Mouse (Mus musculus): Measurements from ENCODE around the gene Gpc6. TPM values are rescaled to one million over a fixed set of nuclear protein-coding genes. Genes with fewer than 3 reads are reported as not detected.

Gpc6 gene
- total RNA-seq, 4 experiments from 2014 or later = 10.0 to 12.9 (median 10.9) TPM

DNA sequence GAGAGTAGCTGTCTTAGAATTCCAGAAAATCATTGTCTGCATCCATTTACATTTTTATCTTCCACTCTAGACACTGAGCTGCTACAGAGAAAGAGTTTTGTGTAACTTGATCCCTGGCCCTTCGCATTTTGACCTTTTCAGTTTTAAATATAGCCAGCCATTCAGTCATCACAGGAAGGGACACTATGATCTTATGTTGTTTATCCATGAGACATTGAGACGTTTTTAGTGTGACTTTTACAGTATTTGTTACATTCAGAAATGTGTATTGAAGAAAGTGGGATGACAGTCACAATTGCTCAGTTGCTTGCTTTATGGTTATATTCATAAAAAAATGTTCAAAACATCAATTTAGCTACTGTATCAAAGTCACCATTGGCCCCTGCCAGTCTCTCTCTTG is 130.0 kb downstream of the Gpc6 start:
- no peak for DNase-seq (ENCODE audit: low spot score in 2 of 2)

DNA sequence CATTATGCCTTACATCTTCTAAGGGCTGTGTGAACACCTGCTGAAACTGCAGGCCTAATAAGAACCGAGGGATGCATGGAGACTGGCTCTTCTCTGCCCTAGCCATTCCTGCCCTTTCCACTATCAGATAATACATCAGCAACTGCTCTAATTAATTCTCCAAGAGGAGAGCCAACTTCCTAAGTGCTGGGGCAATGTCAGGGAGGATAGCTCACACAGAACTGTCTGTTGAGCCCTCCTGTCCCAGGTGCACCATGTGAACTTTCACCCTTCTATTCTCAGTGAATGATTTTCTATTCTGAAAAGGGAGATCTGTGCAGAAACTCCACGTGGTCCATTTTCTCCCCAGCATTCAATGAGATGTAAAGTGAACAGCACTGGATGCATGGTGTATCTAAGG is 136.0 kb downstream of the Gpc6 start:
- no peak for DNase-seq (ENCODE audit: low spot score in 2 of 2)

DNA sequence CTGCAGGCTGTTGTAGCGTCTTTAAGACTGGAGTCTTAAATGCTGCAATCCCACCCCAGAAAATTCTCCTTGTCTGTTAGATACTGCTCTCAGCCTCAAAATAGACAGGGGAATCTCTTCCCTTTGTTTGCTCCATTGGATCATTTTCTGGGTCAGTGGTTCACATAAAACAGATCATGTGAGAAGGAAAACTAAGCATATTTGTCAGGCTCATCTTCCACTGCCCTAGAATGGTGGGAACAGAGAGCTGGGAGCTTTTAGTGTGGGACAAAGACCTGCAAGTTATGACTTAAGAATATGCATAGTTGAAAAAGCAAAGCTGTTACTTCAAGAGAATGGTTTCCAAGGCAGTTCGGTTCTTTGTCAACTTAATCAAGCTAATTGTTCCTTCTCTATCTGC is 136.4 kb downstream of the Gpc6 start:
- no peak for DNase-seq (ENCODE audit: low spot score in 2 of 2)

DNA sequence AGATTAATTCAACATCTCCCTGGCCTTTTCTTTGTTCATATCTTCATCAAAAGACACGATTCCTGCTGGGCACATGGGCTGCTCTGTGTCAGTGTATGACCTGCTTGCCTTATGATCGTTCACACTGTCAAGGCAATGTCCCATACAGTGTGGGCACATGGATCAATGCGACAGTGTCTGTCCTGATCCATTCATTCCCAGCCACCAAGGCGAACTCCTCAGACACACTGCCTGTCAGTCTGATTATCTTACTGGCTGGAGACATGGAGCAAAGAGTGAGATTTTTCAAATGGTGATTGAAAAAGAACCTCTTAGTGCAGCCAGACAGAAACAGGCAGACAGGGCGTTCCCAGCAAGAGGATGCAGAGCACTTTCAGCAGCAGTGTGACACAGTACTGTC is 143.1 kb downstream of the Gpc6 start:
- no peak for DNase-seq (ENCODE audit: low spot score in 2 of 2)

DNA sequence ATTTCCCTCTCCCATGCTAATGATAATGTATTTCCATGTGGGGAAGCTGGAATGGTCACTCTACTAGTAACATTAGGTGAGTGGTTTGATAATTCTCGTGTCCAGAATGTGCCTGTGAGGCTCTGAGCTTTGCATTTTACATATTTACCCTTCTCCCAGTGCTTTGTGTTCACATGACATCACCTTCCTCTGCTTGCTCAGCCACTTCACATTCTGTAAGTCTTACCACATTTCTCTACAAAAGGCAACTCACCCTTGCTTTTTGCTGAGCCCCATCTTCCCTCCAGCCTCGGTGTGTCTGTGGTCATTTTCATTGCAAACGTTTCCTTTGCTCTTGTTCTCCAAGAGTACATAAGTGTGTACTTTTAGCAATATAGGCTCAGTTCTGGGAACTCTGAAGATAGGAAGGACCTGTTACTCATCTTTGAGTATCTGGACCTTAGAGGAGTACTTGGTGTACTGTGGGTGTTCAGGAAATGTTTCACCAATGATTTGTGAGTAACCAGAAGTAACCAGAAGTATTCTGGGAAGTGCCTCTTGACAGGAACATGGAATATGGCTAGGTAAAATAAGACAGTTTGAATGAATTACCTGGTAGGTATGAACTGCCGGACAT is 145.5 kb downstream of the Gpc6 start:
- no peak for DNase-seq (ENCODE audit: low spot score in 2 of 2)

DNA sequence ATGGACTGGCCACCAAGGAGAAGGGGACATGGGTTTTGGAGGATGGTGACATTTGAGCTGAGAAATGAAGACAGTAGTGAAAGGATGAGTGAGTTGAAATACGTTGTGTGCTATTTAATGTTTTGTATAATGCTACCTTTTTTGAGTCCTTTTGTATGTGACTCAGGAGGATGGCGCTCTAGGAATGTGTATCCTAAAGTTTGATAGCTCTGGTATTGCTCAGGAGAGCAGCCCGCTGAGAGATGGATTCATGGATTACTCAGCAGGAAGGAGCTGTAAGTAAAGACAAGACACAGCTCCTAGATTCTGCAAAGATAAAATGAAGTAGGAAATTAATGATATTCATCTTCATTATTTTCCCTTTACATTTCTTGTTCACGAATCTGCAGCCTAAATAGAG is 168.5 kb downstream of the Gpc6 start:
- no peak for DNase-seq (ENCODE audit: low spot score in 2 of 2)

DNA sequence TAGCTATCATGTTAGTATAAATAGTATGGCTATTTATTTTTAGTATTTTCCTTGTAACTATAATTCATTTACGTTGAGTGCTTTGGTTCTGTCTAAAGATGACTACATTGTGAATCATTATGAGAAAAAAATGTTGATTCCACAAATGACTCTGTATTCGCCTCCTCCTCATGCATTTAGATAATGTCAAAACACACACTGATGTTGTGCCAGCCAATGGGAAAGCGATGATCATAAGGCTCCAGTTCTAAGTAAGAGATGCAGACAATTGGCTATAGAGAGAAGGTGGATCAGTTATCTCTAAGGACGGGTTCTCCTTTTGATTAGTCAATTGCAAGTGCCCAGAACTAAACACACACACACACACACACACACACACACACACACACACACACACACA is 181.8 kb downstream of the Gpc6 start:
- DNase-seq (ENCODE audit: low spot score in 2 of 2) = no peak

DNA sequence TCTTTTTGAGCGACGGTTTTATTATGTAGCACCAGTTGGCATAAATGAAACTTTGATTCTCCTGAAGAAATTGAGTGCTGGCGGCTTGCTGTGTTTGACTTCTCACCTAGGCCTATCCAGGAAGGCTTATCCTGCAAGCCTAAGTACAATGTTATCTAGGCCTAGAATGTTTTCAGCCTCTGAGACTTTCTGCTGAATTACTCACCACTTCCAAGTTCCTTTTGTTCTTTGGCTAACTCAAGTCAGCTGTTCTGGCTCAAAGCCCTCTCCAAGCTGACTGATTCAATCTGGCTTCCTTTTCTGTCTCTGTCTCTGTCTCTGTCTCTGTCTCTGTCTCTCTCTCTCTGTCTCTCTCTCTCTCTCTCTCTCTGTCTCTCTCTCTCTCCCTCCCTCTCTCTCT is 188.0 kb downstream of the Gpc6 start:
- no peak for DNase-seq (ENCODE audit: low spot score in 2 of 2)

DNA sequence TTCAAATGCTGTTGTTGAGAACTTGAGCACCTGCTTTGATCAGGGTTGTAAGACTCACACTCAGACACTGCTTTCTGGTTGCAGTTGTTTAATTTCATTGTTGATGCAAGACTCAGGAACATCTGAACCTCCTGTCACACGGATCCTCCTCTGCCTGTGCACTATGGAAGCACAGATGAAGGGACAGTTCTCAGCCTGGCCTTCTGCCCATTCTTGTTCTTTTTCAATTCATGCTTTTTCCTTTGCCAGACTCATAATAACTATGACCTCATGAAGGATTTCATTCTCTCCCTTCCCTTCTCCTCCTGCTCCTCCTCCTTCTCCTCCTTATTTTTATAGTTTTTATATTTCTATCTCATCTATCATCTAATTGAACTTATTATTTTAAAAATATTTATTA is 196.9 kb downstream of the Gpc6 start:
- DNase-seq (ENCODE audit: low spot score in 2 of 2) = no peak

DNA sequence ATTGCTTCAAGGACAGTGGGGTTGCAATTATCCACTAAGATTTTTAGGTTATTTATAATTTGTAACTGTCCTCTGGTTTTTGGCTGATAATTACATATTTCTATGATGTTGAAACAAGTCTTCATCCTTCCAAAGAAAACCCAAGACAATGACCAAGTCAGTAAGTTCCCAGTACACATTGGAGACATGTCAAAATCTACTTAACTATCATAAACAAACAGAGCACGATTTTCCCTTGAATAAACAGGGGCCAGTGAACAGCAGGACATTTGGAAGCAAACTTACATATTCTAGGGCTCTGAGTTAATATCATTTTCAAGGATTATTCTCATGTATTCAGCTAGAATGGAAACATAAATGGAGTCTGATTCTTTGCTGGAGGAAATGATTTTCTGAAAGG is 205.2 kb downstream of the Gpc6 start:
- no peak for DNase-seq (ENCODE audit: low spot score in 2 of 2)

DNA sequence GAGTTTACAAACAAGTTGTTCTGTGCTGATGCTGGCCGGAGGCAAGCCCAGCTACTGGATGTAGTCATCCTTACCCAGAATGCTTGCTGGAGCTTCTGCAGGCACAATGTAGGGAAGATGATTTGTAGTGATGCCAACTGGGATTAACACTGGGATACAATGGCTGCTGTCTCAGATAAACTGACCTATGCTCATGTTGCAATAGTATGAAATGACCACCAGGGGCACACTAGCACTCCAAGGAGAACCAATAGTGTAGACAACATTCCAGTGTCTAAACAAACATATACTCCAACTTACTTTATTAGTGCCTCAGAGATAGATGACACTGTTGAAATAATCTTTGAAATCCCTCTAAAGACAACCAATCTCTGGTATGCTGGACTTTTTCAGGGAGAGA is 206.2 kb downstream of the Gpc6 start:
- no peak for DNase-seq (ENCODE audit: low spot score in 2 of 2)

GRCm38 (mm10) chr14:117141077-117141848 is 216.1 kb downstream of the Gpc6 start:
- no peak for DNase-seq (ENCODE audit: low spot score in 2 of 2)

DNA sequence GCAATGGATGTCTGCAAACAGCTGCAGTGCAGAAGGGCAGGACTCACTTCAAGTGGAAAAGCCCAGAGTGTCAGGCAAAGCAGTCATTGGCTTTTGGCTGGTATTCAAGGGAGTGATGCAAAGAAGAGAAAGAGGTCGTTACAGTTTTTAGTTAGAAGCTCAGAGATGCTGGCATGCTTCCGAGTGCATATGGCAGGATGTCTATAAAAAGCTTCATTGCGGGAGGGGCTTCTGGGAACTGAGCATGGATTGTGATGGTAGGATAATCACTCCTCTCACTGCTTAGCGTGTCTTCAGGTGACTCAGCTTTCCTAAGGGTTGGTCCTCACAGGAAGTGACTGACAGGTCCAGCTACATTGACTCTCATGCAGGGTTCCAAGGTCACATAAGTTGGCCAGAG is 221.0 kb downstream of the Gpc6 start:
- DNase-seq (ENCODE audit: low spot score in 2 of 2) = no peak

GRCm38 (mm10) chr14:117146665-117147064 is 221.6 kb downstream of the Gpc6 start:
- DNase-seq (ENCODE audit: low spot score in 2 of 2) = no peak

DNA sequence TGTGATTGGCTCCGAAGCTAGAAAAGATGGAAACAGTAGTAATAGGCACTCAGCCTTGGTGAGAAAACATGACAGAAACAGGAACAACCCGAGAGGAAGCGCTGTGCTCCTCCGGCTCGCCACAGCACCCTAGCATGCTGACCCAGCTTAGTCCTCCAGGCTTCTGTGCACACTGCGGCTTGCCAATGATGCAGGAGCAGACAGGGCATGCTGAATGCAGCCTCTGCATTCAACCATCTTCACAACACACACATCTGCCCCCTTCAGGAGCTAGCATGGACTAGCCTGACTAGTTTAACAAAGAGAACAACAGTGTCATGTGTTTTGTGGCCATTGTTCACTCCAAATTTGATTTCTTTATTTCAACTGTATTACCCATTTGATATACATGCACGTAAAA is 226.5 kb downstream of the Gpc6 start:
- no peak for DNase-seq (ENCODE audit: low spot score in 2 of 2)

GRCm38 (mm10) chr14:117155884-117156465 is 230.9 kb downstream of the Gpc6 start:
- no peak for DNase-seq (ENCODE audit: low spot score in 2 of 2)

DNA sequence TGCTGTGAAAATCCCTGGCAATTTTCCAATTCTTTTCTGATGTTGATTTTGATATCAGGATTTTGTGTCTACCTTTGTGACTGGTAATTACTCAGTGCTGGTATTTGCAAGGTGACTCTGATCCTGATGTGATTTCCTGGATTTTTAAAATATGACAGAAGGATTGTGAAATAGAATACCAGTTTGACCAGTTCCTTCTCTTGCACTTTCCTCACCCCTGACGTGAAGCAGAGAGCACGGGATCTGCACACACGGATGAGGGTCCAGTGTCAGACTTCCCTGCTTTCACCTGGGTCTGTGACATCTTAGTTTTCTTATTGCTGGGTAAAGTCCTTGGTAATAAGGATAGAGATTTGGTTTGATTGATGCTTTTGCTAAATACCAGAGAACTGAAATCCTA is 232.3 kb downstream of the Gpc6 start:
- no peak for DNase-seq (ENCODE audit: low spot score in 2 of 2)

DNA sequence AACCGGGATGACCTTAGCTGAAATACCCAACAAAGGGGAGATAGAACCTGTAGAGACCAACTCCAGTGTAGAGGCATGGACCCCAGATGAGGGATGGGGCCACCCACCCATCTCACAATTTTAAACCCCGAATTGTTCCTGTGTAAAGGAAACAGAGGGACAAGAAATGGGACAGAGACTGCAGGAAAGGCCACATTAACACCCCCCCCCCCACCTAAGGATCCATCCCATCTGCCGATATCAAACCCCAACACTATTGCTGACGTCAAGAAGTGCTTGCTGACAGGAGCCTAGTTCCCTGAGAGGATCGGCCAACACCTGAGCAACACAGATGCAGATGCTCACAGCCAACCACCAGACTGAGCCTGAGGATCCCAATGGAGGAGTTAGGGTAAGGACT is 241.2 kb downstream of the Gpc6 start:
- DNase-seq (ENCODE audit: low spot score in 2 of 2) = no peak

GRCm38 (mm10) chr14:117193364-117193763 is 268.2 kb downstream of the Gpc6 start:
- no peak for DNase-seq (ENCODE audit: low spot score in 2 of 2)

DNA sequence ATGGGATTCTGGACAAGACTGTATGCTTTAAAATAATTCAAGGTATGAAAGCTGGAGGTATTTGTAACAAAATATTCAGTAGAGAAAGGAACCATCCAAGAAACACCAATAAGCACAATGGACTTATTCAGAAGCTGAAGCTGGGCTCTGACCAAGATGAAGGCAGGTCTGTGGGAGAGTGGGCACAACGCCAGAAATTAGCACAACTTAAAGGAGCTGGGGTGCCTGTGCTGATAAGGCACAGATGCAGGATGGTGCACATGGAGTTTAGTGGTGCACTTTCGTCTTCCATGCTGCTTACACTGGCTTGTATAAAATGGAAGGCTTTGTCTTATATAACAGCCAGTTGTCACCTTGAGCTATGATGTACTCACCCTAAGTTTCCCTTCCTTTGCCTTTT is 276.9 kb downstream of the Gpc6 start:
- no peak for DNase-seq (ENCODE audit: low spot score in 2 of 2)

GRCm38 (mm10) chr14:117203960-117204359 is 278.8 kb downstream of the Gpc6 start:
- DNase-seq (ENCODE audit: low spot score in 2 of 2) = no peak

DNA sequence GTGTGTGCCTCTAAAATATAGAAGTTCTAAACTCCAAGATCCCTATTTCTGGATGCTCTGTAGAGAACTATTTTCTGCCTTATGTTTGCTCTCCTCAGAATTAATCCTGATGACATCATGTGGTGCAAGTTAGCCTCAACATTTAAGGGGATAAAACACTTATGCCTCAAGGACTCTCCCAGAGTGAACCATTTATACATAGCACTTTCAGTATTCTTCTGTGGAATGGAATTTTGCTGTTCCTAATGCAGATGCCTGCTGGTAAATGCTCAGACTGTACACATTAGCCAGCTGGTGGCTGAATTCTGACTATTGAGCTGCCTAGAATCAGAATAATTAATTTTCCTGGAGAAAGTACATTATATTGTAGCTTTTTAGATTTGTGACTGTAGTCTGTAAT is 289.3 kb downstream of the Gpc6 start:
- no peak for DNase-seq (ENCODE audit: low spot score in 2 of 2)

- no peak for DNase-seq (ENCODE audit: low spot score in 2 of 2)
Measured at GRCm38 (mm10) chr14:117226920-117227319, 301.8 kb downstream of the Gpc6 start.

All from layer of hippocampus, adult 8-10 months (tissue).